Mouse (Mus musculus): ENCODE results near the gene Rgs10. TPM values are rescaled to one million over a fixed set of nuclear protein-coding genes. Genes with fewer than 3 reads are reported as not detected.

The Rgs10 gene
- polyA plus RNA-seq (2012; ENCODE audit: insufficient read depth, insufficient read length, missing spikeins) = 9.6 and 9.9 TPM in 2 replicates

DNA sequence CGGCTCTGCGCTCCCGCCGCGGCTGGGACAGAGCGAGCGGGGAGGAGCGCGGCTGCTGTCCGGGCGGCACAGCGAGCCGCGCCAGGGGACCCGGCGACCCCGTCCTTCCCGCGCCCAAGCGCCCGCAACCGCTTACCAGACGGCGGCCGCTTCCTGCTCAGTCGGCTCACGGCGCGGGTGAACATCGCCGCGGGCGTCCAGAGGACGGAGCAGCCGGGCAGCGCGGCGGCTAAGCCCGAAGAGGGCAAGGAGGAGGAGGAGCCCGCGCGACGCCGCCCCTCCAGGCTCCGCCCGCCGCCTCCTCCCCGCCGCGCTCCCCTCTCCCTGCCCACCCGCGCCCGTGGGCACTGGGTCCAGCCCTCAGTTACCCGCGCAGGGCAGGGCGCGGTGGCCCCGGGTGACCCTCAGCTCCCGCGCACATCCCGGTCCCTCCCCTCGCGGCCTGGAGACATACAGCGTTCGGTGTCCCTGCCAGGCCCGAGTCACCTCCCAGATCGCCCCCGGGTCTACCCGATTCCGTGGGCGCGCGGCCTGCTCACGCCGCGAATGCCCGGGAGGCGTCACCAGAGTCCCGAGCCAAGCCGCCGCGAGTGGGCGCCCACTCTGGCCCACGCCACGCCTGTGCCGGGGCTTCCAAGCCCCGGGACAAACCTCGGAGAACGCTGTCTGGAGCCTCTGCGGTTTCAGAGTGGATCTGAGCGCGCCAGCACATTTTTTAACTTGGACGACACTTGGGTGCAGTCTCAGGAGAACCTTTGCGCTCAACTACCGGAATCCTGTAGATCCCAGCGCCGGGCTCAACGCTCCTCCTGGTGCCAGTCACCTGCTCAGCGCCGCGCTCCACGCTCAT, at the start of gene Rgs10:
TSS of gene Rgs10 (minus strand) at position 829 of the 850 bp plus-strand sequence.
- peak within 1 kb of the TSS; percentile 77 for H3K4me3 ChIP-seq (ENCODE audit: insufficient read depth, low read depth, low read length)
- no peaks in the 10 kb centered on the region for H3K4me1 ChIP-seq (ENCODE audit: control insufficient read depth, insufficient read depth, insufficient read length, low read length)
- H3K27ac ChIP-seq (replicated peaks; ENCODE audit: low read depth, low read length) = no peak within 1 kb of the TSS

DNA sequence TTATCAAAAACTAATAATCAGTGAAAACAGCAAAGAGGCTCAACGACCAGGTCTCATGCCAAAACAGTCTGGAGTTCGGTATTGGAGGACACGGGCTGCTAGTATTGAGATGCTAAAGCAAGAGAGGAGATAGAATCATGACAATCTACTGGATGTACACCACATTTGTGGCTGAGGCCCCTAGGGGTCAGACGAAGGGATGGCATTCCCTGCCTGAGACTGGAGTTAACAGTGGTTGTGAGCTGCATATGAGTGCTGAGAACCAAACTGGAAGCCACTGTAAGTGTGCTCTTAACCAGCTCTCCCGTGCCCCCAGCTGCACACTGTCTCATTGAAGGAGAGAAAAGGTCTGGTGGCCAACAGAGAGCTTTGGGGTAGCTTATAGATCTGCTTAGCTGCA, 43.8 kb upstream of the Rgs10 start:
- Histone ChIP-seq H3K4me3 (ENCODE audit: insufficient read depth, low read depth, low read length) (no peak overlapping the region), H3K27ac (replicated peaks; ENCODE audit: low read depth, low read length) (no peak overlapping the region), H3K4me1 (ENCODE audit: control insufficient read depth, insufficient read depth, insufficient read length, low read length) (no peaks in the 10 kb centered on the region)

DNA sequence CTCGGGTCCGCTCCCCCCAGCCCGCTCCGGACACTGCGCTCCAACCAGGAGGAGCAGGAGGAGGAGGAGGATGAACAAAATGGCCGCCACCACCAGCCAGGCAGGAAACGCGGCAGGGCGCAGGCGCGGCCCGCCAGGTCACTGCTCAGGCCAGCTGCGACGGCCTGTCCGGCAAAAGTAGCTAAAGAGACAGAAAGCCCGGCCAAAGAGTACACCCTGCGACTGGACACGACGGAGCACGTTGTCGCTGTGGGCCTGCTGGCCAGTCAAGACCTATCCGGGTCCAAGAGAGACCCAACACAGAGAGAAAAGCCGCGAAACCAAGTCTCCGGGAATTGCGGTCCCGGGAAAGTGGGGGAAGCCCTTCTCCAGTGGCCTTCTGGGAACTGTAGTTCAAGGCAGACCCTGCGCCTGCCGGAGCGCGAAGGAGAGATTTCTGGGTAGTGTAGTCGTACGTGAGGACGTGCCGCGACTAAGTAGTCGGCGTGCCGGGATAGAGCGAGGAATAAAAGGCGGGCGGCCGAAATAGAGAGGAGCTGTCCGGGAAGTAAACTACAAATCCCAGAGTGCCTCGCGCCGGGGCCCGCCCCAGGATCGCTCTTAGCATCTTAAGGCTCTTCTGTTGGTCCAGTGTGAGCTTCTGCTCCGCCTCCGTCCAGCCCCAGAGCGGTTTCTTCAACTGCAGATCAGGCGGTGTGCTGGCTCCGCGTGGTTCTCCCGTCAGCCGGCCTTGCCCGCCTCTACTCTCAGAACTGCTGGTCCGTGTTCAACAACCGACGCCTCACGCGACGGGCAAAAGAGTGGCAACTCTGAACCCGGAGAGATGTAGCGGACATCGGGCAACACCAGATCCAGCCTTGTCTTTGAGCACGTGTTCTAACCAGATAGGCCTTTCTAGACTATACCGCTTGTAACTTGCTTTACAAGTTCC, 43.0 kb upstream of the Rgs10 start, which contains the start of gene Tial1:
TSS of gene Tial1 (minus strand) at position 433 of the 931 bp plus-strand sequence.
- Histone ChIP-seq H3K4me1 (ENCODE audit: control insufficient read depth, insufficient read depth, insufficient read length, low read length) (no peaks in the 10 kb centered on the region), H3K27ac (replicated peaks; ENCODE audit: low read depth, low read length) (peak within 1 kb of the TSS; percentile 99), H3K4me3 (ENCODE audit: insufficient read depth, low read depth, low read length) (peak within 1 kb of the TSS; percentile 88)

DNA sequence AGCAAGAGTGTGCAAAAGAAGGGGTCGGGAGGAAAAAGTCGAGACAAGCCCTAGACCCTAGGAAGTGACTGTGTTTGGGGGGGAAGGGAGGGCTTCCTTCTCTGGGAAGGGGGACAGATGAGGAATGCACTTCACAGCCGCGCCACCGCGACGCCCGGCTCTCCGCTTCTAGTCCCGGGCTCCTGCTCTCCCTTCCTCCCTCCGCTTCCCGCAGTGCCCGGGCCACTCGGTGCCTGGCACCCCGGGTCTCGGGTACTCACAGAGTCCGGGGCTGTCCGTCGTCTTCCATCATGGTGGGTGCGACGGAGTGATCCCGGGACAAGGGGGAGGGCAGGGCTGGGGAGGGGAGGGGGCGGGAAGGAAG, 42.3 kb upstream of the Rgs10 start:
- Histone ChIP-seq H3K4me1 (ENCODE audit: control insufficient read depth, insufficient read depth, insufficient read length, low read length) (no peaks in the 10 kb centered on the region), H3K4me3 (ENCODE audit: insufficient read depth, low read depth, low read length) (peak overlapping the region; percentile 88), H3K27ac (replicated peaks; ENCODE audit: low read depth, low read length) (peak overlapping the region; percentile 65)

DNA sequence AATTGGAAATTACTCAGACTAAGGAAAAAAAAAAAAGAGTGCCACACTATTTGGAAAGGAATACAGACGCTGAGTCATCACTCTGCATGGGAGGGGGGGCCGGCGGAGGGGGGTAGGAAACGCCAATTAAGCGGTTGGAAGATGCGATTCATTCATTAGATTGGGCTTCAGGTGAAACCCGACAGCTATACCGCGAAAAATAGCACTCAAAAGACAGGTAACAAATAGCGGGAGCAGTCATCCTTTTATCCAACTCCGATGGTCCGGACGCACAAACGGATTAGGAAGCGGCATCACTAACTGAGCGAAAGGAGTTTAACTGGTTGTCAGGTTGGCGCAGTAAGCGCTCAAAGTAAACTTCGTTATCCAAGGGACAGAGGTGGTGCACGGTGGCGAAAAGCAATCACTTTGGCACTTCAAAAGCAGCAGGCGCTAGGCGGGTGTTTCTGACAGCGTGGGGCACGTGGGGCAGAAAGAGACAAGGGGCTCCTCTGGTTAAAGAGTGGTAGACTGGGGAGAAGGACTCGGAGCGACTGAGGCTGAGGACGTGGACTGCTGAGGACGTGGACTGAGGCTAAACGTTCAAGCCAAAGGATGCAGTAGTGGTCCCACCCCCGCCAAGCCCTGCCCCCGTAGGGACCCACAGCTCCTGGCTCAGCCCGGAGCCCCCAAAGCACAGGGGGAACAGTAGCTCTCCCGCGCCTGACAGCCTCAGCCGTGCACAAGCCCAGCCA, 41.7 kb upstream of the Rgs10 start:
- Histone ChIP-seq H3K4me1 (ENCODE audit: control insufficient read depth, insufficient read depth, insufficient read length, low read length) (no peaks in the 10 kb centered on the region), H3K4me3 (ENCODE audit: insufficient read depth, low read depth, low read length) (peak overlapping the region; percentile 88), H3K27ac (replicated peaks; ENCODE audit: low read depth, low read length) (peak overlapping the region; percentile 65)

DNA sequence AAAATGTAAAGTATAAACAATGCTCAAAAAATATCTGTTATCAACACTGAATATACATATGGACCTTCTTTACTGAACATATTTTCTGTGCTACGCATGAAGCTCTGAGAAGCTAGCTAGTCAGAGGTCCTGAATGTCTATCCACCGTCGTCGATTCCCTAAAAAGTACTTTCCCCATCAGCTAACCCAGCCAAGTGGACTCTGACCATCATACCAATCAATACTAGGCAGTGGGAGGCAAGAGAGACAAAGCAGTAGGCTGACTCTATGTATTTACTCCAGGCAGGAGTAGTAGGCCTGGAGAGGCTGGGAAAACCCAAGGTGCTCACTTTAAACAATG, 41.2 kb upstream of the Rgs10 start:
- Histone ChIP-seq H3K27ac (replicated peaks; ENCODE audit: low read depth, low read length) (0 out of 2 replicates have a peak overlapping the region, but pooled peaks have one; percentile 15), H3K4me3 (ENCODE audit: insufficient read depth, low read depth, low read length) (peak overlapping the region; percentile 88), H3K4me1 (ENCODE audit: control insufficient read depth, insufficient read depth, insufficient read length, low read length) (no peaks in the 10 kb centered on the region)

DNA sequence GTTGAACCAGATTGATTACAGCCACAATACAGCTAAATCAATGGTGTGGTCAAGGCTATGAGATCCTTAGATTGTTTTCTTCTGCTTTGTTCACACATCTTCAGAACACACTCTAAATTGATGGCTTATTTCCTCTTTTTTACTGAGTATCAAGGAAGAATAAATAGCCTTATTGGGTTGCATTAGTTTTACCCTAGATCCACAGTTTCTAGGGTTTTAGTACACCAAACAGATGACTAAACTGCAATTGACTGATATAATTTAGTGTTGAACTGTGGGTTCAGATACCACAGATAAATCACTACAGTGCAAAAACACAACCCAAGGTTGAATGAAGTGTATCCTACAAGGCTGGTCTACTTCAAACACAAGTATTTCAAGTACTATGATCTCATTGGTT, 39.5 kb upstream of the Rgs10 start:
- no peaks in the 10 kb centered on the region for H3K4me1 ChIP-seq (ENCODE audit: control insufficient read depth, insufficient read depth, insufficient read length, low read length)
- no peak overlapping the region for H3K27ac ChIP-seq (replicated peaks; ENCODE audit: low read depth, low read length)
- no peak overlapping the region for H3K4me3 ChIP-seq (ENCODE audit: insufficient read depth, low read depth, low read length)

DNA sequence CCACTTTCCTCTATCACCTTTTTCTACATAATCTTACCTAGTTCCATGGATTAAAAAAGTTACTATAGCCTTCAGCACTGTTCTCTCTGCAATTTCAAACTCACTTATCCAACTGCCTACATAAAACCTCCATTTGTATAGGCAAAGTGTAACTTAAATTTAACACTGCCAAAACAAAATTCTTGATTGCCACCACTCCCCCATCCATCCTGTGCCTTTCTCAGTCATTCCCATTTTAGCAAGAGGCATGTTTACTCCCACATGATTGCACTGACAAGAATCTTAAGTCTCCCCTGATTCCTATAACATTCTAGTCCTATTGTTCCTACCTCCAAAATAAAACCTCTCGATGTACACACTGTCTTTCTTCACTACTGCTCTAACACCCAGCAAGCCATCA, 34.2 kb upstream of the Rgs10 start:
- Histone ChIP-seq H3K4me3 (ENCODE audit: insufficient read depth, low read depth, low read length) (no peak overlapping the region), H3K4me1 (ENCODE audit: control insufficient read depth, insufficient read depth, insufficient read length, low read length) (no peaks in the 10 kb centered on the region), H3K27ac (replicated peaks; ENCODE audit: low read depth, low read length) (no peak overlapping the region)

DNA sequence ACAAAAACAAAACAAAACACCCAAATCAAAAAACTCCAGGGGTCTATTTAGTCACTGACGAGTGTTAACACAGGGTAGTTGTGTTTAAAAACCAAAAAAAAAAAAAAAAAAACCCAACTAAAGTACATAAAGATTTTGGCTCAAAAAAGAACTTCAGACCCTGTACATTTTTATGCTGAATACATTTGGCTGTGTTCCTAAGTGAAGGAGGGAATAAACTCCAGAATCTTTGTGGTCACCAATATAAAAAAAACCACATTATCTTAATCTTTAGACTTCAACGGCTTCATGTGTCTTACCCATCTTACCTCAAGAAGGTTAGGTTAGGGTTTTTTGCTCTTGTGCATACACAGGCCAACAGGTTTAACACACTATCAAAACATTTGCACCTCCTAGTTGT, 22.0 kb upstream of the Rgs10 start:
- no peak overlapping the region for H3K4me3 ChIP-seq (ENCODE audit: insufficient read depth, low read depth, low read length)
- H3K4me1 ChIP-seq (ENCODE audit: control insufficient read depth, insufficient read depth, insufficient read length, low read length) = no peaks in the 10 kb centered on the region
- no peak overlapping the region for H3K27ac ChIP-seq (replicated peaks; ENCODE audit: low read depth, low read length)

DNA sequence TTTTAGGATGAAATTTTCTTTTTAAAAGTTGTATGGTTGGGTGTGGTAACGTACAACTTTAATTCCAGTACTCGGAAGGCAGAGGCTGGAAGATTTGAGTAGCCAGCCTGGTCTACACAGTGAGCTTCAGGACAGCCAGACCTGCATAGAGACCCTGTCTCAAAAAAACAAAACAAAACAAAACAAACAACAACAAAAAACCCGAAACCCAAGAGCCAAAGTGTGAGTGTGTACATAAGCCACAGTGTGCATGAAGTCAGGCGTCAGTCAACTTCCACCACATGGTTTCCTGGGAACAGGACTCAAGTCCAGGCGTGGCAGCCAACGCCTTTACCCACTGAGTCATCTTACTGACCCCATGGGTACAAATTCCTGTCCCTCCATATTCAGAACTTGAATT, 20.7 kb upstream of the Rgs10 start:
- no peaks in the 10 kb centered on the region for H3K4me1 ChIP-seq (ENCODE audit: control insufficient read depth, insufficient read depth, insufficient read length, low read length)
- no peak overlapping the region for H3K27ac ChIP-seq (replicated peaks; ENCODE audit: low read depth, low read length)
- H3K4me3 ChIP-seq (ENCODE audit: insufficient read depth, low read depth, low read length) = no peak overlapping the region

DNA sequence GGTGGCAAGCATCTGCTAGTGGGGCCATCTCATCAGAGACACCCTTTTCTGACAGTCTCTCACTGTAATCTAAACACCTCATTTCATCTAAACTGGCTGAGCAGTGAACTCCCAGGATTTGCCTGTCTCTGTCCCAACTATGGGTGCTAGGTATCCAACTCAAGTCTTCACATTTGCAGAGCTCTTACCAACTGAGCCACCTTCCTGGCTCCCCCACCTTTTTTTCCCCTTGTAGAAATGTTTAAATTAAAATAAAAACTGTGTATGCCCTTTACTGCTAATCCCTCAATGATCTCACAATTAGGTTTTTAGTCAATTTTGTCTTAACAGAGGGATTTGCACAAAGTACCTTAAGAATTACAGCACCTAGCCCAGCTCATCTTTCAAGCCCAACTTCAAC, 19.6 kb upstream of the Rgs10 start:
- H3K27ac ChIP-seq (replicated peaks; ENCODE audit: low read depth, low read length) = no peak overlapping the region
- no peaks in the 10 kb centered on the region for H3K4me1 ChIP-seq (ENCODE audit: control insufficient read depth, insufficient read depth, insufficient read length, low read length)
- H3K4me3 ChIP-seq (ENCODE audit: insufficient read depth, low read depth, low read length) = no peak overlapping the region

DNA sequence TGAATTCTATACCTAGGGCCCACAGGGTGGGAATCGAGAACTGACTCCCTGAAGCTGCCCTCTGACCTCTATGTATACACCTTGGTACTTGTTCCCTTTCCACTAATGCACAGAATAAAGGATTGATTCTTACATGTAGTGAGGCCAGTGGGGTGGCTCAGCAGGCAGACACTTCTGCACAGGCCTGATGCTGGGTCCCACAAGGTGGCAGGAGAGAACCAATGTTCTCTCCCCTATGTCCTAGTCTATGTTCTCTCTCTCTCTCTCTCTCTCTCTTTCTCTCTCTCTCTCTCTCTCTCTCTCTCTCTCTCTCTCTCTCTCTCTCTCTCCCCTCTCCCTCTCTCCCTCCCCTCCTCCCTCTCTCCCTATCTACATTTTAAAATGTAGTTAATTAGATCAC, 14.7 kb upstream of the Rgs10 start:
- no peaks in the 10 kb centered on the region for H3K4me1 ChIP-seq (ENCODE audit: control insufficient read depth, insufficient read depth, insufficient read length, low read length)
- H3K27ac ChIP-seq (replicated peaks; ENCODE audit: low read depth, low read length) = no peak overlapping the region
- H3K4me3 ChIP-seq (ENCODE audit: insufficient read depth, low read depth, low read length) = no peak overlapping the region

DNA sequence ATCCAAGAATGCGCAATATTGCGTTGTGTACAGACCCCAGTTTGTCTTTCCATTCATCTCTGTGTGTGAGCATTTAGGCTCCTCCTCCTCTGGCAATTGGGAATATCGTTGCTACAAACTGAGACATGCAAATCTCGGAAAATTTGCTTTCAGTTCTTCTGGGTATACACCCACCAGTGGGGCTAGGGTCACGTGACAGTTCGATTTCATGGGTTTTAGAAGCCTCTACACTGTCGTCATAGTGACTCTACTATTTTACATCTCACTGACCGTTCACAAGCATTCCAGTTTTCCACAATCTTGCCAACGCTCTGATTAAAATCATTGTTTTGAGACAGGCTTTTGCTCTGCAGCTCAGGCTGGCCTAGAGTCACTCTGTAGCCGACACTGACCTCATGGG, 14.0 kb upstream of the Rgs10 start:
- no peaks in the 10 kb centered on the region for H3K4me1 ChIP-seq (ENCODE audit: control insufficient read depth, insufficient read depth, insufficient read length, low read length)
- H3K27ac ChIP-seq (replicated peaks; ENCODE audit: low read depth, low read length) = no peak overlapping the region
- no peak overlapping the region for H3K4me3 ChIP-seq (ENCODE audit: insufficient read depth, low read depth, low read length)

DNA sequence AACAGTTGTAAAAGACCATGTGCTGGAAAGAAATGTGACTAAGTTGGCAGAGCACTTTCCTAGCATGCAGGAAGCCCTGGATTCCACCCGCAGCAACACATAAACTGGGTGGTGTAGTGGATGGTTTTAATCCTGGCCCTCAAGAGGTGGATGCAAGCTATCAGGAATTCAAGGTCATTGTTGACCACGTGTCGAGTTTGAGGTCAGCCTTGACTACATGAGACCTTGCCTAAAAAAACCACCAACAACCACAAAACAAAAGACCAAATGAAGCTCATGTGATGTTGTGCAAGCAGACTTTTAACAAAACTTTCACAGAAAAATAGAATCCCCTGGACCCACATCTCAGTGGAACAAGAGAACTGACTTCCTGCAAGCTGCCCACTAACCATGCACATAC, 3.9 kb upstream of the Rgs10 start:
- H3K27ac ChIP-seq (replicated peaks; ENCODE audit: low read depth, low read length) = no peak overlapping the region
- H3K4me1 ChIP-seq (ENCODE audit: control insufficient read depth, insufficient read depth, insufficient read length, low read length) = no peaks in the 10 kb centered on the region
- H3K4me3 ChIP-seq (ENCODE audit: insufficient read depth, low read depth, low read length) = no peak overlapping the region

DNA sequence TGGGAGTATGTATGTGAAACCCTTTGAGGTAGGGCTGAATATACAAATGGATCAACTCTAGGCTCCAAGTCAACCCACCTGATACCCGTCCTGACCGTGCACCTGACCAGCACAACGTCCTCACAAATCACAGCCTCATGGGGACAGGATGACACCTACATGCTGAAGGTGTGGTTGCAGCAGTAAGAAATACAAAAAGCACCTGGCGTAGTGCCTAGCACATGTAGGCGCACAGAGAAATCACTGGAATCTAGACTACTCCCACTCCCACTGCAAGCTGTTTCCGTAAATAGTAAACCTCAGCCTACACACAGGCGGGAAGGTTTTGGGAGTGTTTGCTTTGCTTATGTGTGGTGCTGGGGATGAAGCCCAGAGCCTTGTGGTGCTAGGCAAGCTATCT, 3.1 kb upstream of the Rgs10 start:
- no peak overlapping the region for H3K27ac ChIP-seq (replicated peaks; ENCODE audit: low read depth, low read length)
- H3K4me3 ChIP-seq (ENCODE audit: insufficient read depth, low read depth, low read length) = no peak overlapping the region
- H3K4me1 ChIP-seq (ENCODE audit: control insufficient read depth, insufficient read depth, insufficient read length, low read length) = no peaks in the 10 kb centered on the region
